In the genomic region with DNA sequence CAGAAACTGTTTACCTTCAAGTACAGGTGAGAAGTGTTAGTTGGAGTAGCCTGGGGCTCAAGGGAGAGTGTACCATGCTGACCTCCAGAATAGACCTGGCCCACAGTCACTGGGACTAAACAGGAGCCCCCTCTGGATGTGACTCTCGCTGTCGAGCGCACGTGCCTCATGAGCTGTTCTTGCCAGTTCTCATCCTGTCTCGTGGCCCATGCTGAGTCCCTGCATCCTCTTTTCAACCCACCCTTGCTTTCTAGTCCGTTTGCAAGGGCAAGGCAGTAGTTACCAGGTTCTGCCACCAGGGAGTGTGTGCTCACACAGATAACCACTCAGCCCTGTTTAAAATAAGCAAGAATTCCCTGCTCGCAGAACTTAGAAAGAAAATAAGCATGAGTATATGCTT, we compare ENCODE assay signal across 9 mouse cellular contexts. TPM values are rescaled to one million over a fixed set of nuclear protein-coding genes. Genes with fewer than 3 reads are reported as not detected.
DNase-seq lines count a peak whose midpoint lies in the region; ATAC-seq and TF ChIP-seq lines count a peak whose summit lies in the region.
"Had no signal": no experiment of that assay in that cellular context is flagged by ENCODE, and none has a peak within 500 bp of the region (broad histone marks: within the 10 kb centered on the region; RNA-seq: fewer than 3 reads in every experiment).

No protein-coding gene starts in this region.

- peak; percentile 28 for DNase-seq in ovary, postnatal 14 days (ENCODE audit: low spot score)
- no peak for DNase-seq in ovary, postnatal 10 days (ENCODE audit: low spot score)
- DNase-seq in frontal cortex, postnatal 36 days (ENCODE audit: low spot score in 2 of 2) = peak; percentile 45 to 79
- DNase-seq in layer of hippocampus, adult 9-11 months = peak; percentile 67
- peak; percentile 30 for DNase-seq in spleen, adult 12 weeks (ENCODE audit: low spot score)
- no peak for DNase-seq in urinary bladder, postnatal 4 days (ENCODE audit: low spot score in 2 of 2)

- peak; percentile 98 for ATAC-seq in megakaryocyte progenitor cell, adult 5-6 weeks (replicated peaks; ENCODE audit: poor library complexity)

- no peak overlapping the region for H3K27ac ChIP-seq in bone marrow, adult 2 months (ENCODE audit: control insufficient read depth, insufficient read depth, low read depth, low read length, poor library complexity)

- 9% methylated on average over 7 of the region's 7 CpGs for WGBS in bone marrow, adult 2 months

- peaks cover 2% of the 10 kb centered on the region for H3K4me1 ChIP-seq in bone marrow, adult 2 months (ENCODE audit: control insufficient read depth, insufficient read depth, low read length)

- TF ChIP-seq CTCF in bone marrow, adult 2 months (IDR thresholded peaks at IDR 0.05; ENCODE audit: control insufficient read depth, insufficient read depth, low read length) = peak; percentile 59

- no peak overlapping the region for H3K4me3 ChIP-seq in bone marrow, adult 2 months (replicated peaks; ENCODE audit: control insufficient read depth, low read depth, low read length)
- H3K4me3 ChIP-seq: erythroblast, embryonic 14.5 days had no signal

- no peak for TF ChIP-seq POLR2A in bone marrow, adult 2 months (IDR thresholded peaks at IDR 0.05; ENCODE audit: borderline replicate concordance, control insufficient read depth, low read depth, low read length)

RNA-seq across cellular contexts. Expression of a gene that starts 6.9 kb away (rescaled TPM):
- polyA plus RNA-seq in bone marrow, adult 2 months (2011; ENCODE audit: insufficient read depth, insufficient read length, low replicate concordance, missing spikeins) = not detected in 2 replicates
- not detected in 2 replicates for total RNA-seq in megakaryocyte progenitor cell, adult 5-6 weeks (2015)
- not detected in 2 replicates for total RNA-seq in megakaryocyte progenitor cell, adult 5-6 weeks (2017)
- polyA plus RNA-seq: erythroblast, embryonic 14.5 days had no signal

RNA-seq across cellular contexts. Expression of a gene that starts 36.8 kb away (rescaled TPM):
- 1.2 TPM in 1 of 2 replicates, not detected in the other for polyA plus RNA-seq in bone marrow, adult 2 months (2011; ENCODE audit: insufficient read depth, insufficient read length, low replicate concordance, missing spikeins)
- total RNA-seq in megakaryocyte progenitor cell, adult 5-6 weeks (2015) = not detected in 2 replicates
- not detected in 2 replicates for total RNA-seq in megakaryocyte progenitor cell, adult 5-6 weeks (2017)
- polyA plus RNA-seq: erythroblast, embryonic 14.5 days had no signal

Comparison
In these comparisons a context has a peak if more than half of its experiments do, and no peak if none do; other contexts are left out.
1. DNase-seq: peak in ovary, postnatal 14 days (single experiment), frontal cortex, postnatal 36 days (2 of 2), layer of hippocampus, adult 9-11 months (single experiment) and spleen, adult 12 weeks (single experiment); none in ovary, postnatal 10 days (single experiment) and urinary bladder, postnatal 4 days (0 of 2).